Mouse (Mus musculus) MEL (cell line): ENCODE measurements around the gene Brf1. TPM values are rescaled to one million over a fixed set of nuclear protein-coding genes. Genes with fewer than 3 reads are reported as not detected.

Experiments used
- DNase-seq: peaks from one replicate; pipeline ENCODE4 v3.0.0; 2011; ENCODE audit warnings: low read depth, low spot score
- H3K27ac ChIP-seq: 2 replicates; pipeline ENCODE4 v1.5.1; 2012; ENCODE audit warnings: low read depth, mild to moderate bottlenecking, control low read depth, low read length, moderate library complexity; ENCODE audit not compliant: control insufficient read depth
- H3K27me3 ChIP-seq, 2 experiments: fragments of 150-350 bp in 1 of 2; sonication (generic) in 1 of 2; 2 replicates each; pipeline ENCODE4 v1.6.1; 2012; ENCODE audit warnings: low read length in 2 of 2, mild to moderate bottlenecking in 2 of 2, improper control_type of control experiment in 1 of 2, moderate library complexity in 1 of 2; ENCODE audit not compliant: insufficient read depth in 2 of 2, control insufficient read depth in 1 of 2
- H3K36me3 ChIP-seq, 2 experiments: 2 replicates each; pipeline ENCODE4 v1.6.1; 2012 to 2014; ENCODE audit warnings: low read length in 2 of 2, improper control_type of control experiment in 1 of 2, inconsistent platforms in 1 of 2, mild to moderate bottlenecking in 1 of 2; ENCODE audit not compliant: insufficient read depth in 2 of 2, control insufficient read depth in 1 of 2
- H3K4me1 ChIP-seq, 2 experiments: fragments of 150-350 bp in 1 of 2; sonication (generic) in 1 of 2; 2 replicates each; pipeline ENCODE4 v1.6.1; 2012; ENCODE audit warnings: low read length in 2 of 2, improper control_type of control experiment in 1 of 2, mild to moderate bottlenecking in 1 of 2; ENCODE audit not compliant: insufficient read depth in 2 of 2, control insufficient read depth in 1 of 2
- H3K4me3 ChIP-seq, 2 experiments: fragments of 150-350 bp in 1 of 2; sonication (generic) in 1 of 2; 2 replicates each; pipeline ENCODE4 v1.5.1; 2012; ENCODE audit warnings: low read depth in 2 of 2, low read length in 2 of 2, mild to moderate bottlenecking in 2 of 2, moderate library complexity in 2 of 2, control low read depth in 1 of 2, improper control_type of control experiment in 1 of 2; ENCODE audit not compliant: control insufficient read depth in 1 of 2, insufficient read depth in 1 of 2
- H3K79me2 ChIP-seq: 2 replicates; pipeline ENCODE4 v1.6.1; 2012; ENCODE audit warnings: mild to moderate bottlenecking, low read length, moderate library complexity; ENCODE audit not compliant: control insufficient read depth, poor library complexity, insufficient read depth
- H3K9ac ChIP-seq: 2 replicates; pipeline ENCODE4 v1.6.1; 2012; ENCODE audit warnings: low read depth, mild to moderate bottlenecking, control low read depth, low read length, moderate library complexity; ENCODE audit not compliant: control insufficient read depth, poor library complexity, severe bottlenecking
- H3K9me3 ChIP-seq: fragments of 150-350 bp; sonication (generic); replicated peaks from 2 replicates; pipeline ENCODE4 v1.6.1; 2012; ENCODE audit warnings: mild to moderate bottlenecking, low read length, improper control_type of control experiment, moderate library complexity; ENCODE audit not compliant: insufficient read depth
- BHLHE40 ChIP-seq: IDR thresholded peaks from 2 replicates; pipeline ENCODE4 v1.6.1; 2012; ENCODE audit warnings: low read depth, mild to moderate bottlenecking, inconsistent platforms, low read length, improper control_type of control experiment, borderline replicate concordance
- CHD1 ChIP-seq: IDR thresholded peaks from 2 replicates; pipeline ENCODE4 v1.6.1; 2012; ENCODE audit warnings: low read depth, mild to moderate bottlenecking, inconsistent platforms, low read length, improper control_type of control experiment
- CHD2 ChIP-seq: IDR thresholded peaks from 2 replicates; pipeline ENCODE4 v1.6.1; 2011; ENCODE audit warnings: low read length, improper control_type of control experiment
- CTCF ChIP-seq, 3 experiments: IDR thresholded peaks in 2 of 3; conservative IDR thresholded peaks in 1 of 3; 2 replicates each; pipeline ENCODE4 v1.5.1; 2011 to 2012; ENCODE audit warnings: low read length in 3 of 3, low read depth in 2 of 3, mild to moderate bottlenecking in 2 of 3, improper control_type of control experiment in 1 of 3, inconsistent platforms in 1 of 3, mixed read lengths in 1 of 3, moderate library complexity in 1 of 3; ENCODE audit not compliant: control insufficient read depth in 1 of 3, insufficient read depth in 1 of 3, poor library complexity in 1 of 3, severe bottlenecking in 1 of 3
- E2F4 ChIP-seq: IDR thresholded peaks from 2 replicates; pipeline ENCODE4 v1.6.1; 2011; ENCODE audit warnings: low read depth, low read length, improper control_type of control experiment, borderline replicate concordance
- ELF1 ChIP-seq: IDR thresholded peaks from 2 replicates; pipeline ENCODE4 v1.6.1; 2014; ENCODE audit warnings: low read depth, mild to moderate bottlenecking, inconsistent platforms, low read length, improper control_type of control experiment, moderate library complexity
- EP300 ChIP-seq, 2 experiments: IDR thresholded peaks; 2 replicates each; pipeline ENCODE4 v1.6.1; 2011; ENCODE audit warnings: improper control_type of control experiment in 2 of 2, low read length in 2 of 2, low read depth in 1 of 2, mild to moderate bottlenecking in 1 of 2
- ETS1 ChIP-seq: IDR thresholded peaks from 2 replicates; pipeline ENCODE4 v1.6.1; 2012; ENCODE audit warnings: low read depth, mild to moderate bottlenecking, inconsistent platforms, low read length, improper control_type of control experiment, moderate library complexity
- GABPA ChIP-seq: IDR thresholded peaks from 2 replicates; pipeline ENCODE4 v1.6.1; 2012; ENCODE audit warnings: low read depth, mild to moderate bottlenecking, inconsistent platforms, low read length, improper control_type of control experiment, moderate library complexity
- JUND ChIP-seq: IDR thresholded peaks from 2 replicates; pipeline ENCODE4 v1.6.1; 2011; ENCODE audit warnings: low read depth, mild to moderate bottlenecking, improper control_type of control experiment, low read length
- MAFK ChIP-seq: IDR thresholded peaks from 2 replicates; pipeline ENCODE4 v1.6.1; 2011; ENCODE audit warnings: low read depth, mild to moderate bottlenecking, low read length, improper control_type of control experiment, borderline replicate concordance
- MAX ChIP-seq: IDR thresholded peaks from 2 replicates; pipeline ENCODE4 v1.6.1; 2011; ENCODE audit warnings: low read length, improper control_type of control experiment
- MEF2A ChIP-seq: IDR thresholded peaks from 2 replicates; pipeline ENCODE4 v1.6.1; 2014; ENCODE audit warnings: low read depth, mild to moderate bottlenecking, inconsistent platforms, low read length, improper control_type of control experiment; ENCODE audit not compliant: poor library complexity, insufficient replicate concordance, severe bottlenecking; ENCODE audit errors: extremely low read depth
- MYB ChIP-seq: IDR thresholded peaks from 2 replicates; pipeline ENCODE4 v1.6.1; 2011; ENCODE audit warnings: mild to moderate bottlenecking, low read depth, low read length, improper control_type of control experiment
- MYC ChIP-seq: IDR thresholded peaks from 2 replicates; pipeline ENCODE4 v1.6.1; 2011; ENCODE audit warnings: low read depth, mild to moderate bottlenecking, low read length, improper control_type of control experiment, moderate library complexity
- NELFE ChIP-seq: IDR thresholded peaks from 2 replicates; pipeline ENCODE4 v1.6.1; 2011; ENCODE audit warnings: low read depth, low read length, improper control_type of control experiment
- POLR2AphosphoS2 ChIP-seq: IDR thresholded peaks from 2 replicates; pipeline ENCODE4 v1.6.1; 2011; ENCODE audit warnings: low read length, improper control_type of control experiment
- POLR2AphosphoS5 ChIP-seq: IDR thresholded peaks from 2 replicates; pipeline ENCODE4 v1.6.1; 2012; ENCODE audit warnings: low read depth, borderline replicate concordance, mild to moderate bottlenecking, inconsistent platforms, low read length, moderate library complexity, mixed read lengths
- RAD21 ChIP-seq: IDR thresholded peaks from 2 replicates; pipeline ENCODE4 v1.6.1; 2011; ENCODE audit warnings: mild to moderate bottlenecking, low read depth, low read length, improper control_type of control experiment
- SMC3 ChIP-seq: IDR thresholded peaks from 2 replicates; pipeline ENCODE4 v1.6.1; 2011; ENCODE audit warnings: low read depth, low read length, improper control_type of control experiment
- TCF12 ChIP-seq: IDR thresholded peaks from 2 replicates; pipeline ENCODE4 v1.6.1; 2014; ENCODE audit warnings: low read depth, mild to moderate bottlenecking, inconsistent platforms, low read length, improper control_type of control experiment, moderate library complexity
- UBTF ChIP-seq: IDR thresholded peaks from 2 replicates; pipeline ENCODE4 v1.6.1; 2012; ENCODE audit warnings: low read depth, mild to moderate bottlenecking, inconsistent platforms, low read length, improper control_type of control experiment, moderate library complexity, borderline replicate concordance; ENCODE audit not compliant: insufficient read depth
- USF1 ChIP-seq: IDR thresholded peaks from 2 replicates; pipeline ENCODE4 v1.6.1; 2014; ENCODE audit warnings: low read depth, mild to moderate bottlenecking, inconsistent platforms, low read length, improper control_type of control experiment, moderate library complexity
- ZC3H11A ChIP-seq: IDR thresholded peaks from 2 replicates; pipeline ENCODE4 v1.6.1; 2012; ENCODE audit warnings: low read depth, mild to moderate bottlenecking, inconsistent platforms, low read length, improper control_type of control experiment
- polyA plus RNA-seq, 2 experiments: library from polyadenylated mRNA; stranded (reverse) in 1 of 2; unstranded in 1 of 2; fragments of >175 nt in 1 of 2; fragments of >200 nt in 1 of 2; gene quantifications; 2 replicates each; pipeline versions ENCODE4 v1.2.1 to v1.2.4; 2012; ENCODE audit warnings: low replicate concordance in 2 of 2, low read depth in 1 of 2; ENCODE audit not compliant: insufficient read length in 2 of 2, insufficient read depth in 1 of 2, missing spikeins in 1 of 2
- total RNA-seq: library from RNA; depleted of rRNA; stranded (reverse); fragments of 300-350 nt; gene quantifications from 2 replicates; pipeline ENCODE4 v1.2.3, GENCODE M21; 2012

Brf1 gene
- total and polyA plus RNA-seq, 3 experiments, result 105 to 159 TPM; not detected in 1

DNA sequence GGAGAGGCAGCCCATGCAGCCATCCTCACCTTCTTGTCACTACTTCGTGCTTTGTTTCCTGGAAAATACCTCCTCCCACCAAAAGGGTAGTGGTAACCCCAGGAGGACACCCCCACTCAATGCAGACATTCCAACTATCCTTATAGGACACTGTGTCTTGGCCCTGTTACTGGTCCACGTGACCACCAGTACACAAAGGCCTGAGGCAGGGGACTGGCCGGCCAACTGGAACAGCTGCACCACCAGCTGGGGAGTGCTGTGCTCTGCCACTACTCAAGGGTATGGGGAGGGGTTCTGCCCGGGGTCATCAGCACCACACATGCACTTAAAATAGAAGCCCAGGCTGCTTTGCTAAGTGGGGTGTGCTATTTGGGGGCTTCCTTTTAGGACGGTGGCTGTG lies 27.6 kb upstream of the Brf1 start:
- no peaks in the 10 kb centered on the region; a peak in 1 of 4 replicates for H3K36me3 ChIP-seq
- H3K27me3 ChIP-seq, result no peaks in the 10 kb centered on the region
- no peak overlapping the region for H3K9ac ChIP-seq
- H3K79me2 ChIP-seq, result no peaks in the 10 kb centered on the region
- no peaks in the 10 kb centered on the region for H3K9me3 ChIP-seq
- TF ChIP-seq POLR2AphosphoS5, result no peak
- no peak for TF ChIP-seq POLR2AphosphoS2
- no peak for DNase-seq
- H3K4me1 ChIP-seq, result peaks cover 0 to 12% of the 10 kb centered on the region in 2 experiments; a peak in 2 of 4 replicates
- H3K4me3 ChIP-seq, result no peak overlapping the region
- no peak overlapping the region for H3K27ac ChIP-seq

GRCm38 (mm10) chr12:113027495-113027894 lies 27.0 kb upstream of the Brf1 start:
- Histone ChIP-seq H3K27me3 (no peaks in the 10 kb centered on the region), H3K36me3 (peaks cover 0 to 3% of the 10 kb centered on the region in 2 experiments; a peak in 3 of 4 replicates), H3K27ac (no peak overlapping the region), H3K9ac (no peak overlapping the region), H3K79me2 (no peaks in the 10 kb centered on the region), H3K4me1 (peaks cover 0 to 15% of the 10 kb centered on the region in 2 experiments; a peak in 2 of 4 replicates), H3K9me3 (no peaks in the 10 kb centered on the region), H3K4me3 (no peak overlapping the region)
- no peak for TF ChIP-seq MYB
- TF ChIP-seq TCF12, result no peak
- no peak for TF ChIP-seq ETS1
- TF ChIP-seq BHLHE40, result no peak
- TF ChIP-seq CHD2, result no peak
- no peak for TF ChIP-seq MAFK
- no peak for TF ChIP-seq MAX
- no peak for TF ChIP-seq JUND
- no peak for TF ChIP-seq MEF2A
- no peak for TF ChIP-seq CHD1
- no peak for TF ChIP-seq CTCF (IDR thresholded peaks at IDR 0.05 in 2 of 3, conservative IDR thresholded peaks at IDR 0.05 in 1 of 3; ENCODE audit: control insufficient read depth in 1 of 3, insufficient read depth in 1 of 3, low read depth in 2 of 3, low read length in 3 of 3, poor library complexity in 1 of 3, severe bottlenecking in 1 of 3)
- DNase-seq, result no peak

GRCm38 (mm10) chr12:113026557-113026956 lies 26.1 kb upstream of the Brf1 start:
- H3K36me3 ChIP-seq, result peaks cover 0 to 3% of the 10 kb centered on the region in 2 experiments; a peak in 3 of 4 replicates
- TF ChIP-seq EP300 (IDR thresholded peaks at IDR 0.05; ENCODE audit: low read depth in 1 of 2, low read length in 2 of 2) (peak in 1 of 2 experiments; percentile 26; a peak in 1 of 4 replicates), CTCF (IDR thresholded peaks at IDR 0.05 in 2 of 3, conservative IDR thresholded peaks at IDR 0.05 in 1 of 3; ENCODE audit: control insufficient read depth in 1 of 3, insufficient read depth in 1 of 3, low read depth in 2 of 3, low read length in 3 of 3, poor library complexity in 1 of 3, severe bottlenecking in 1 of 3) (peak; percentile 22 to 63 (median 29)), SMC3 (peak; percentile 59), NELFE (no peak), RAD21 (peak; percentile 57), MYC (peak; percentile 52; the same call in 1 of the 2 replicates), E2F4 (no peak), MYB (no peak), MAX (no peak), UBTF (no peak), GABPA (no peak), USF1 (no peak), ELF1 (peak; percentile 47; the same call in 1 of the 2 replicates), ZC3H11A (peak; percentile 14; the same call in 1 of the 2 replicates)

More at GRCm38 (mm10) chr12:113026557-113026956, 26.1 kb upstream of the Brf1 start:
- DNase-seq, result peak; percentile 88
- H3K4me1 ChIP-seq, result peaks cover 0 to 15% of the 10 kb centered on the region in 2 experiments; a peak in 2 of 4 replicates
- no peaks in the 10 kb centered on the region for H3K27me3 ChIP-seq
- H3K4me3 ChIP-seq, result no peak overlapping the region
- no peak overlapping the region for H3K9ac ChIP-seq
- no peaks in the 10 kb centered on the region for H3K9me3 ChIP-seq
- no peak overlapping the region for H3K27ac ChIP-seq
- no peaks in the 10 kb centered on the region for H3K79me2 ChIP-seq
